Mouse (Mus musculus) cortical plate, adult 2 months (tissue): ENCODE results near the gene Rnf222.

Experiments
- CTCF ChIP-seq: fragments of 200-500 bp; IDR thresholded peaks from 2 replicates; pipeline ENCODE4 v1.5.1; 2011; ENCODE audit warnings: mild to moderate bottlenecking, control low read depth, low read length; ENCODE audit not compliant: insufficient read depth; ENCODE audit errors: extremely low read depth
- POLR2A ChIP-seq: fragments of 200-500 bp; IDR thresholded peaks from 2 replicates; pipeline ENCODE4 v1.6.1; 2011; ENCODE audit warnings: mild to moderate bottlenecking, low read length, control low read depth; ENCODE audit not compliant: insufficient read depth; ENCODE audit errors: extremely low read depth

GRCm38 (mm10) chr11:68945245-68945644 is 56.9 kb downstream of the Rnf222 start:
- no peak for TF ChIP-seq POLR2A
- no peak for TF ChIP-seq CTCF
